Mouse (Mus musculus) right cerebral cortex, adult 18-20 months (tissue): ENCODE measurements at regions not wholly inside any gene's neighbourhood (a gene's known extent, or its start where the extent isn't known, plus 50 kb on each side); places are given as distances from the start of the nearest gene placed in this dataset.

ENCODE experiments used
- DNase-seq: peaks from one replicate; pipeline ENCODE4 v3.0.0; 2022; ENCODE audit warnings: mixed read lengths

- DNase-seq, result no peak
These were observed 54.8 kb downstream of the Tmem30b start for GRCm38 (mm10) chr12:73491370-73491769.

- no peak for DNase-seq
These were observed 63.3 kb downstream of the Tmem30b start for GRCm38 (mm10) chr12:73482858-73483257.

GRCm38 (mm10) chr12:73482275-73482674 lies 63.9 kb downstream of the Tmem30b start:
- no peak for DNase-seq

- DNase-seq, result no peak
These were observed 64.5 kb downstream of the Tmem30b start for GRCm38 (mm10) chr12:73481705-73482104.

- no peak for DNase-seq
These were observed 65.0 kb downstream of the Tmem30b start for GRCm38 (mm10) chr12:73481165-73481564.

GRCm38 (mm10) chr12:73480610-73480971 lies 65.6 kb downstream of the Tmem30b start:
- DNase-seq, result no peak

- no peak for DNase-seq
These were observed 66.1 kb downstream of the Tmem30b start for GRCm38 (mm10) chr12:73479932-73480609.

GRCm38 (mm10) chr12:73478641-73479040 lies 67.6 kb downstream of the Tmem30b start:
- DNase-seq, result no peak

- DNase-seq, result no peak
These were observed 69.8 kb downstream of the Tmem30b start for GRCm38 (mm10) chr12:73476421-73476858.

- peak; percentile 21 for DNase-seq
These were observed 70.4 kb downstream of the Tmem30b start for GRCm38 (mm10) chr12:73475774-73476173.

GRCm38 (mm10) chr12:73475020-73475419 lies 71.2 kb downstream of the Tmem30b start:
- DNase-seq, result no peak

- no peak for DNase-seq
These were observed 73.1 kb downstream of the Tmem30b start for GRCm38 (mm10) chr12:73473111-73473510.

GRCm38 (mm10) chr12:73471966-73472365 lies 74.2 kb downstream of the Tmem30b start:
- no peak for DNase-seq

GRCm38 (mm10) chr12:73466484-73466883 lies 79.7 kb downstream of the Tmem30b start:
- no peak for DNase-seq

GRCm38 (mm10) chr12:73465975-73466374 lies 80.2 kb downstream of the Tmem30b start:
- no peak for DNase-seq

- no peak for DNase-seq
These were observed 81.9 kb downstream of the Tmem30b start for GRCm38 (mm10) chr12:73464311-73464710.

- peak; percentile 4 for DNase-seq
These were observed 84.1 kb downstream of the Tmem30b start for GRCm38 (mm10) chr12:73462091-73462490.

- DNase-seq, result no peak
These were observed 85.9 kb downstream of the Tmem30b start for GRCm38 (mm10) chr12:73460291-73460761.

GRCm38 (mm10) chr12:73451257-73451656 lies 94.9 kb downstream of the Tmem30b start:
- no peak for DNase-seq

GRCm38 (mm10) chr12:73450541-73450940 lies 95.7 kb downstream of the Tmem30b start:
- no peak for DNase-seq

- DNase-seq, result no peak
These were observed 96.2 kb downstream of the Tmem30b start for GRCm38 (mm10) chr12:73449911-73450520.

- DNase-seq, result no peak
These were observed 97.1 kb downstream of the Tmem30b start for GRCm38 (mm10) chr12:73449069-73449468.

GRCm38 (mm10) chr12:73448388-73448965 lies 97.7 kb downstream of the Tmem30b start:
- no peak for DNase-seq

GRCm38 (mm10) chr12:73447172-73447571 lies 99.0 kb downstream of the Tmem30b start:
- no peak for DNase-seq
